Mouse (Mus musculus): ENCODE results near the gene Prr19. TPM values are rescaled to one million over a fixed set of nuclear protein-coding genes. Genes with fewer than 3 reads are reported as not detected.
"Not testable (repeated sequence)": the region's sequence is repeated elsewhere in the genome, so short reads cannot be mapped to it uniquely, and the experiment has no call there.

Prr19 gene
- 1.4 and 2.2 TPM in 2 replicates for polyA plus RNA-seq (2015; fragmentation: Nextera tagmentation; extraction: Ambion mirVana)

GRCm38 (mm10) chr7:25301063-25301462 is at the start of gene Prr19:
Gene Prr19 (plus strand): TSS chr7:25301411.
- Histone ChIP-seq H3K4me3 (replicated peaks; ENCODE audit: low read length) (no peak within 1 kb of the TSS), H3K4me2 (ENCODE audit: low read length) (no peak within 1 kb of the TSS; the same call in 1 of the 2 replicates), H3K27me3 (replicated peaks; ENCODE audit: control insufficient read depth, insufficient read depth, low read length) (no peaks in the 10 kb centered on the region), H3K9ac (replicated peaks; ENCODE audit: low read depth, low read length) (no peak within 1 kb of the TSS), H3K4me1 (replicated peaks; ENCODE audit: control insufficient read depth, insufficient read depth, low read length) (peaks cover 21% of the 10 kb centered on the region), H3K36me3 (ENCODE audit: control insufficient read depth, insufficient read depth) (no peaks in the 10 kb centered on the region), H3K9me3 (ENCODE audit: control insufficient read depth, low read length) (no peaks in the 10 kb centered on the region), H3K27ac (ENCODE audit: low read length) (no peak within 1 kb of the TSS)
- 47% methylated on average over 19 of the region's 19 CpGs for WGBS
- ATAC-seq, result peak; percentile 14; the same call in 1 of the 2 replicates

DNA sequence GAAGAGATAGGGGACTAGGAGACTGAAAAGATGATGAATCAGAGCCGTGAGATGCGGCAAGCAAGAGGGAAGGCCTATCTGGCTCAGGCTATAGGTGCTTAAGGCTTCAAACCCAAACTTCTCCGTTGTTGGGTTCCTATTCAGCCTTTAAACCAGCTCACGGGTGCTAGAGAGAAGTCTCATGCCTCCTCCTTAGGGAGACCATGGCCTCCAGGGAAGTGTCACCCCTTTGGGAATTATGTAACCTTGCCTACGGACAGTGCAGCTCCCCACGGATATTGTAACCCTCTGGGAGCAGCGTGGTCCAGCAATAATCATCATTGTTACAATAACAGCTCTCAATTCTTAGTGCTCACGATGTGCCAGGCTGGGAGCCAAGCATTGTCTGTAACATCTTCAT is 49.4 kb upstream of the Prr19 start:
- H3K36me3 ChIP-seq (ENCODE audit: control insufficient read depth, insufficient read depth), result no peaks in the 10 kb centered on the region
- H3K9ac ChIP-seq (replicated peaks; ENCODE audit: low read depth, low read length), result peak overlapping the region; percentile 54; the same call in 1 of the 2 replicates
- ATAC-seq, result no peak
- H3K4me1 ChIP-seq (replicated peaks; ENCODE audit: control insufficient read depth, insufficient read depth, low read length), result peaks cover 34% of the 10 kb centered on the region
- peak overlapping the region; percentile 43 for H3K27ac ChIP-seq (ENCODE audit: low read length)
- H3K4me3 ChIP-seq (replicated peaks; ENCODE audit: low read length), result peak overlapping the region; percentile 80
- H3K4me2 ChIP-seq (ENCODE audit: low read length), result peak overlapping the region; percentile 83
- 13% methylated on average over 8 of the region's 8 CpGs for WGBS
- H3K27me3 ChIP-seq (replicated peaks; ENCODE audit: control insufficient read depth, insufficient read depth, low read length), result no peaks in the 10 kb centered on the region
- no peaks in the 10 kb centered on the region for H3K9me3 ChIP-seq (ENCODE audit: control insufficient read depth, low read length)

GRCm38 (mm10) chr7:25261896-25262295 is 39.3 kb upstream of the Prr19 start:
- Histone ChIP-seq H3K36me3 (ENCODE audit: control insufficient read depth, insufficient read depth) (no peaks in the 10 kb centered on the region), H3K27me3 (replicated peaks; ENCODE audit: control insufficient read depth, insufficient read depth, low read length) (no peaks in the 10 kb centered on the region), H3K9ac (replicated peaks; ENCODE audit: low read depth, low read length) (no peak overlapping the region), H3K4me3 (replicated peaks; ENCODE audit: low read length) (no peak overlapping the region), H3K4me2 (ENCODE audit: low read length) (no peak overlapping the region), H3K4me1 (replicated peaks; ENCODE audit: control insufficient read depth, insufficient read depth, low read length) (peaks cover 2% of the 10 kb centered on the region), H3K9me3 (ENCODE audit: control insufficient read depth, low read length) (no peaks in the 10 kb centered on the region), H3K27ac (ENCODE audit: low read length) (no peak overlapping the region)
- ATAC-seq, result no peak
- WGBS, result 71% methylated on average over 1 of the region's 1 CpGs

GRCm38 (mm10) chr7:25263968-25264870 is 37.0 kb upstream of the Prr19 start:
- Histone ChIP-seq H3K27ac (ENCODE audit: low read length) (no peak overlapping the region), H3K9me3 (ENCODE audit: control insufficient read depth, low read length) (no peaks in the 10 kb centered on the region), H3K4me1 (replicated peaks; ENCODE audit: control insufficient read depth, insufficient read depth, low read length) (peaks cover 11% of the 10 kb centered on the region), H3K27me3 (replicated peaks; ENCODE audit: control insufficient read depth, insufficient read depth, low read length) (no peaks in the 10 kb centered on the region), H3K9ac (replicated peaks; ENCODE audit: low read depth, low read length) (no peak overlapping the region), H3K36me3 (ENCODE audit: control insufficient read depth, insufficient read depth) (no peaks in the 10 kb centered on the region), H3K4me3 (replicated peaks; ENCODE audit: low read length) (no peak overlapping the region), H3K4me2 (ENCODE audit: low read length) (no peak overlapping the region)
- no peak for ATAC-seq
- 22% methylated on average over 17 of the region's 17 CpGs for WGBS

DNA sequence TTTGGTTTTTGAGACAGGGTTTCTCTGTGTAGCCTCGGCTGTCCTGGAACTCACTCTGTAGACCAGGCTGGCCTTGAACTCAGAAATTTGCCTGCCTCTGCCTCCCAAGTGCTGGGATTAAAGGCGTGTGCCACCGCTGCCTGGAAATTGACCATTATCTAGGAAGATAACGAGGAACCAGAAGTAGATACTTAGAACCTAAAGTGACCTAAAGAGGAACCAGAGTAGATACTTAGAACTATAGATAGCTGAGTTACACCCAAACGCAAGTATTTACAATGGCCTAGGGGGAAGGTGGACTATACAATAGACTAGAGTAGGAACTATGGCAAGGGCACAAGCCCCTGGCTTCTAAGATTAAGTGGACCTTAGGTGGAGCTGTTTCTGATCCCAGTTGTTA is 35.5 kb upstream of the Prr19 start:
- not testable (repeated sequence) for H3K4me3 ChIP-seq (replicated peaks; ENCODE audit: low read length); H3K9me3 ChIP-seq (ENCODE audit: control insufficient read depth, low read length); H3K4me2 ChIP-seq (ENCODE audit: low read length); H3K27ac ChIP-seq (ENCODE audit: low read length); ATAC-seq; H3K27me3 ChIP-seq (replicated peaks; ENCODE audit: control insufficient read depth, insufficient read depth, low read length); H3K36me3 ChIP-seq (ENCODE audit: control insufficient read depth, insufficient read depth); H3K9ac ChIP-seq (replicated peaks; ENCODE audit: low read depth, low read length)
- 88% methylated on average over 5 of the region's 5 CpGs for WGBS
- peaks cover 20% of the 10 kb centered on the region for H3K4me1 ChIP-seq (replicated peaks; ENCODE audit: control insufficient read depth, insufficient read depth, low read length)

GRCm38 (mm10) chr7:25266180-25266962 is 34.8 kb upstream of the Prr19 start:
- no peak overlapping the region for H3K27ac ChIP-seq (ENCODE audit: low read length)
- no peak overlapping the region for H3K4me3 ChIP-seq (replicated peaks; ENCODE audit: low read length)
- ATAC-seq, result no peak
- 91% methylated on average over 8 of the region's 8 CpGs for WGBS
- no peak overlapping the region for H3K9ac ChIP-seq (replicated peaks; ENCODE audit: low read depth, low read length)
- no peaks in the 10 kb centered on the region for H3K27me3 ChIP-seq (replicated peaks; ENCODE audit: control insufficient read depth, insufficient read depth, low read length)
- H3K36me3 ChIP-seq (ENCODE audit: control insufficient read depth, insufficient read depth), result no peaks in the 10 kb centered on the region
- H3K4me2 ChIP-seq (ENCODE audit: low read length), result no peak overlapping the region
- H3K9me3 ChIP-seq (ENCODE audit: control insufficient read depth, low read length), result no peaks in the 10 kb centered on the region
- H3K4me1 ChIP-seq (replicated peaks; ENCODE audit: control insufficient read depth, insufficient read depth, low read length), result peaks cover 20% of the 10 kb centered on the region

DNA sequence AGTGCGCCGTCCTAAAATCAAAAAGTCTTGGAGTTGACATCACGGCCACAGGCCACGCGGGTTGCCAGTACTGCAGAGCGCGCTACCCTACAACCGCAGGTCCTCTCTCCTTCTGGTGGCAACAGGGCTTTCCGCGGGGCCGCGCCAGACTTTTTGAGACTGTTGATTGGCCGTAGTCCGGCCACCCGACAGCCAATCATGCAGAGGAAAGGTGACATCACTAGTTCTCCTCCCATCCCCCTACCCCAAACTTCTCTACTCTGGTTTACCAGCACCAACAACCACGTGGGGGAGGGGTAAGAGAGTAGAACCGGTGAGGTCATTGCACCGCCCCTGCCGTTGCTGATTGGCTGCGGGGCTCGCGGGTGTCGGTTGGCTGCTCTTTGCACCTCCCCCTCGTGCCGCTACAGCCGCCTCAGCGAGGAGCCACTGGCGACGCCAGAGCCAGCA is 33.9 kb upstream of the Prr19 start, which contains the start of gene Cic:
Gene Cic, plus strand, starts transcription at position 404 of the 450 bp plus-strand sequence.
- under 1% methylated on average over 29 of the region's 29 CpGs for WGBS
- no peaks in the 10 kb centered on the region for H3K27me3 ChIP-seq (replicated peaks; ENCODE audit: control insufficient read depth, insufficient read depth, low read length)
- H3K27ac ChIP-seq (ENCODE audit: low read length), result peak within 1 kb of the TSS; percentile 90
- H3K9ac ChIP-seq (replicated peaks; ENCODE audit: low read depth, low read length), result peak within 1 kb of the TSS; percentile 76
- H3K4me2 ChIP-seq (ENCODE audit: low read length), result peak within 1 kb of the TSS; percentile 79
- peaks cover 20% of the 10 kb centered on the region for H3K4me1 ChIP-seq (replicated peaks; ENCODE audit: control insufficient read depth, insufficient read depth, low read length)
- H3K36me3 ChIP-seq (ENCODE audit: control insufficient read depth, insufficient read depth), result peaks cover 4% of the 10 kb centered on the region; the same call in 1 of the 2 replicates
- H3K4me3 ChIP-seq (replicated peaks; ENCODE audit: low read length), result peak within 1 kb of the TSS; percentile 84
- ATAC-seq, result peak; percentile 83
- no peaks in the 10 kb centered on the region for H3K9me3 ChIP-seq (ENCODE audit: control insufficient read depth, low read length)

DNA sequence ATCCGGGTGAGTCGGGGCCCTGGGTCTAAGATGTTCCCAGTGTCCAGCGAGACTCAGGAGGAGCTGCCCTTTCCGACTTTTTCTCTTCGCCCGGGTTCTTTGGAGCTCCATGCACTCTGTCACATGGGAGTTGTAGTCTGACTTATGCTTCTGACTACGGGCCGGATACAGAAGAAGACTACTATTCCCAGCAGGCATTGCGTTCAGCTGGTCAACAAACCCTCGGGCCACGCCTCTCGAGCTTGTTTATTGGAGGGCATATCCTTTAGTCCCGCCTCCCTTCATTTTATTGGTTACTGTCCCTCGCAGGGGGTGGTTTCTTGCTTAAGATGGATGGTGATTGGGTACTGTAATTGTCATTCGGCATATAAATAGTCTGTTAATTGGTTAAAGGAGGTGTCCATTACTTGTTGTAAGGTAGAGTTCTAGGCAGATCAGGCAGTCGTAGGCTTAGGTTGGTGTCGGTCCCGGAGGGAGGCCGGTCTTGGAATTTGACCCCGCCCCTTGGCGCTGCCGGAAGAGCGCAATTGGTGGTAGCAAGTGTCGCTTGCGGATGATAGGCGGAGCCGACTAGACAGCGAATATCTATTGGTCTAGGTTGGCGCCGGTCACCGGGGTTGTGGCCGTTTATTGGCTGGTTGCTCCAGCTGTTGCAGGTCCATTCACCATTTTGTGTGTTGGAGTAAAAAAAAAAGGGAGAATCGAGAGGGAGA is 33.3 kb upstream of the Prr19 start:
- H3K27me3 ChIP-seq (replicated peaks; ENCODE audit: control insufficient read depth, insufficient read depth, low read length), result no peaks in the 10 kb centered on the region
- peaks cover 20% of the 10 kb centered on the region for H3K4me1 ChIP-seq (replicated peaks; ENCODE audit: control insufficient read depth, insufficient read depth, low read length)
- 0% methylated on average over 33 of the region's 33 CpGs for WGBS
- peaks cover 4% of the 10 kb centered on the region; the same call in 1 of the 2 replicates for H3K36me3 ChIP-seq (ENCODE audit: control insufficient read depth, insufficient read depth)
- H3K27ac ChIP-seq (ENCODE audit: low read length), result peak overlapping the region; percentile 90
- H3K9me3 ChIP-seq (ENCODE audit: control insufficient read depth, low read length), result no peaks in the 10 kb centered on the region
- peak; percentile 95 for ATAC-seq
- peak overlapping the region; percentile 84 for H3K4me3 ChIP-seq (replicated peaks; ENCODE audit: low read length)
- H3K4me2 ChIP-seq (ENCODE audit: low read length), result peak overlapping the region; percentile 79
- H3K9ac ChIP-seq (replicated peaks; ENCODE audit: low read depth, low read length), result peak overlapping the region; percentile 76

Data from forebrain, embryonic 16.5 days (tissue).